Mouse (Mus musculus) spleen, adult 2 months (tissue): ENCODE measurements around the gene Krt25.

Experiments
- CTCF ChIP-seq: fragments of 200-500 bp; IDR thresholded peaks from 2 replicates; pipeline ENCODE4 v1.5.1; 2011; ENCODE audit warnings: mild to moderate bottlenecking, inconsistent platforms; ENCODE audit not compliant: insufficient read depth, insufficient read length, insufficient replicate concordance; ENCODE audit errors: extremely low read depth
- POLR2A ChIP-seq: fragments of 200-500 bp; IDR thresholded peaks from 2 replicates; pipeline ENCODE4 v1.6.1; 2011; ENCODE audit warnings: low read depth, low read length, inconsistent platforms

GRCm38 (mm10) chr11:99269192-99269591 is 53.6 kb downstream of the Krt25 start:
- TF ChIP-seq CTCF (no peak), POLR2A (no peak)
